Mouse (Mus musculus): Measurements from ENCODE around the gene Gm49395. TPM values are rescaled to one million over a fixed set of nuclear protein-coding genes. Genes with fewer than 3 reads are reported as not detected.

The Gm49395 gene
- polyA plus RNA-seq (2016; fragmentation: Nextera tagmentation; extraction: Ambion mirVana), result 7.3 and 9.0 TPM in 2 replicates

GRCm38 (mm10) chr13:115101355-115102191, at the start of gene Gm49395, which contains the start of gene Itga1:
Gene Gm49395 (minus strand): TSS chr13:115101921.
Gene Itga1 (minus strand): TSS chr13:115101964.
- peak within 1 kb of the TSS; percentile 91 for H3K27ac ChIP-seq
- H3K4me1 ChIP-seq, result no peaks in the 10 kb centered on the region
- H3K27me3 ChIP-seq (ENCODE audit: insufficient read depth, poor library complexity, severe bottlenecking), result no peaks in the 10 kb centered on the region
- 0 out of 2 replicates have a peak, but pooled peaks cover 3% of the 10 kb centered on the region for H3K9me3 ChIP-seq
- H3K36me3 ChIP-seq, result no peaks in the 10 kb centered on the region
- DNase-seq (ENCODE audit: low spot score), result peak; percentile 90
- WGBS, result under 1% methylated on average over 39 of the region's 39 CpGs
- peak within 1 kb of the TSS; percentile 68 for H3K4me3 ChIP-seq

- no peak for DNase-seq (ENCODE audit: low spot score)
- Histone ChIP-seq H3K27ac (no peak overlapping the region), H3K27me3 (ENCODE audit: insufficient read depth, poor library complexity, severe bottlenecking) (no peaks in the 10 kb centered on the region), H3K4me3 (no peak overlapping the region), H3K36me3 (no peaks in the 10 kb centered on the region), H3K4me1 (no peaks in the 10 kb centered on the region), H3K9me3 (no peaks in the 10 kb centered on the region)
- WGBS, result 90% methylated on average over 1 of the region's 1 CpGs
These were observed 48.9 kb upstream of the Gm49395 start for GRCm38 (mm10) chr13:115150602-115151001.

GRCm38 (mm10) chr13:115149849-115150248, 48.1 kb upstream of the Gm49395 start:
- Histone ChIP-seq H3K4me3 (no peak overlapping the region), H3K36me3 (no peaks in the 10 kb centered on the region), H3K4me1 (no peaks in the 10 kb centered on the region), H3K27me3 (ENCODE audit: insufficient read depth, poor library complexity, severe bottlenecking) (no peaks in the 10 kb centered on the region), H3K27ac (no peak overlapping the region), H3K9me3 (no peaks in the 10 kb centered on the region)
- DNase-seq (ENCODE audit: low spot score), result no peak
- 89% methylated on average over 6 of the region's 6 CpGs for WGBS

GRCm38 (mm10) chr13:115143575-115143974, 41.9 kb upstream of the Gm49395 start:
- WGBS, result 87% methylated on average over 2 of the region's 2 CpGs
- DNase-seq (ENCODE audit: low spot score), result no peak
- Histone ChIP-seq H3K4me1 (no peaks in the 10 kb centered on the region), H3K36me3 (no peaks in the 10 kb centered on the region), H3K27ac (no peak overlapping the region), H3K27me3 (ENCODE audit: insufficient read depth, poor library complexity, severe bottlenecking) (no peaks in the 10 kb centered on the region), H3K9me3 (no peaks in the 10 kb centered on the region), H3K4me3 (no peak overlapping the region)

- 84% methylated on average over 3 of the region's 3 CpGs for WGBS
These were observed 40.3 kb upstream of the Gm49395 start for GRCm38 (mm10) chr13:115142066-115142465.

GRCm38 (mm10) chr13:115138513-115138912, 36.8 kb upstream of the Gm49395 start:
- WGBS, result 86% methylated on average over 7 of the region's 7 CpGs

More at GRCm38 (mm10) chr13:115142066-115142465, 40.3 kb upstream of the Gm49395 start:
- H3K4me3 ChIP-seq, result no peak overlapping the region
- no peaks in the 10 kb centered on the region for H3K36me3 ChIP-seq
- no peaks in the 10 kb centered on the region for H3K27me3 ChIP-seq (ENCODE audit: insufficient read depth, poor library complexity, severe bottlenecking)
- DNase-seq (ENCODE audit: low spot score), result no peak
- H3K27ac ChIP-seq, result no peak overlapping the region
- no peaks in the 10 kb centered on the region for H3K4me1 ChIP-seq
- no peaks in the 10 kb centered on the region for H3K9me3 ChIP-seq

GRCm38 (mm10) chr13:115136761-115137160, 35.0 kb upstream of the Gm49395 start:
- H3K9me3 ChIP-seq, result no peaks in the 10 kb centered on the region
- no peak for DNase-seq (ENCODE audit: low spot score)
- 76% methylated on average over 3 of the region's 3 CpGs for WGBS
- no peaks in the 10 kb centered on the region for H3K27me3 ChIP-seq (ENCODE audit: insufficient read depth, poor library complexity, severe bottlenecking)
- no peak overlapping the region for H3K4me3 ChIP-seq
- peaks cover 6% of the 10 kb centered on the region; the same call in 1 of the 2 replicates for H3K4me1 ChIP-seq
- H3K27ac ChIP-seq, result no peak overlapping the region
- no peaks in the 10 kb centered on the region for H3K36me3 ChIP-seq

More at GRCm38 (mm10) chr13:115138513-115138912, 36.8 kb upstream of the Gm49395 start:
- no peaks in the 10 kb centered on the region for H3K9me3 ChIP-seq
- H3K36me3 ChIP-seq, result no peaks in the 10 kb centered on the region
- DNase-seq (ENCODE audit: low spot score), result no peak
- H3K4me1 ChIP-seq, result no peaks in the 10 kb centered on the region
- no peak overlapping the region for H3K4me3 ChIP-seq
- no peaks in the 10 kb centered on the region for H3K27me3 ChIP-seq (ENCODE audit: insufficient read depth, poor library complexity, severe bottlenecking)
- no peak overlapping the region for H3K27ac ChIP-seq

- no peak for DNase-seq (ENCODE audit: low spot score)
These were observed 30.7 kb upstream of the Gm49395 start for GRCm38 (mm10) chr13:115132435-115132834.

GRCm38 (mm10) chr13:115131381-115131780, 29.7 kb upstream of the Gm49395 start:
- no peaks in the 10 kb centered on the region for H3K36me3 ChIP-seq
- no peaks in the 10 kb centered on the region for H3K9me3 ChIP-seq
- H3K4me3 ChIP-seq, result no peak overlapping the region
- WGBS, result 61% methylated on average over 3 of the region's 3 CpGs
- peaks cover 9% of the 10 kb centered on the region; the same call in 1 of the 2 replicates for H3K4me1 ChIP-seq
- H3K27me3 ChIP-seq (ENCODE audit: insufficient read depth, poor library complexity, severe bottlenecking), result no peaks in the 10 kb centered on the region
- no peak overlapping the region for H3K27ac ChIP-seq
- DNase-seq (ENCODE audit: low spot score), result no peak

More at GRCm38 (mm10) chr13:115132435-115132834, 30.7 kb upstream of the Gm49395 start:
- no peaks in the 10 kb centered on the region for H3K27me3 ChIP-seq (ENCODE audit: insufficient read depth, poor library complexity, severe bottlenecking)
- H3K4me1 ChIP-seq, result peaks cover 9% of the 10 kb centered on the region; the same call in 1 of the 2 replicates
- 23% methylated on average over 5 of the region's 5 CpGs for WGBS
- no peak overlapping the region for H3K4me3 ChIP-seq
- peak overlapping the region; percentile 62 for H3K27ac ChIP-seq
- no peaks in the 10 kb centered on the region for H3K9me3 ChIP-seq
- no peaks in the 10 kb centered on the region for H3K36me3 ChIP-seq

- H3K27me3 ChIP-seq (ENCODE audit: insufficient read depth, poor library complexity, severe bottlenecking), result no peaks in the 10 kb centered on the region
- H3K9me3 ChIP-seq, result no peaks in the 10 kb centered on the region
- H3K4me1 ChIP-seq, result peaks cover 9% of the 10 kb centered on the region; the same call in 1 of the 2 replicates
- no peak overlapping the region for H3K4me3 ChIP-seq
- DNase-seq (ENCODE audit: low spot score), result no peak
- no peaks in the 10 kb centered on the region for H3K36me3 ChIP-seq
- H3K27ac ChIP-seq, result no peak overlapping the region
- WGBS, result 78% methylated on average over 2 of the region's 2 CpGs
These were observed 28.3 kb upstream of the Gm49395 start for GRCm38 (mm10) chr13:115130035-115130434.

- WGBS, result 87% methylated on average over 1 of the region's 1 CpGs
These were observed 26.1 kb upstream of the Gm49395 start for GRCm38 (mm10) chr13:115127826-115128225.

GRCm38 (mm10) chr13:115126534-115126933, 24.8 kb upstream of the Gm49395 start:
- no peak for DNase-seq (ENCODE audit: low spot score)
- H3K4me3 ChIP-seq, result no peak overlapping the region
- WGBS, result 96% methylated on average over 2 of the region's 2 CpGs
- no peaks in the 10 kb centered on the region for H3K9me3 ChIP-seq
- no peaks in the 10 kb centered on the region for H3K27me3 ChIP-seq (ENCODE audit: insufficient read depth, poor library complexity, severe bottlenecking)
- no peaks in the 10 kb centered on the region for H3K36me3 ChIP-seq
- H3K4me1 ChIP-seq, result peaks cover 5% of the 10 kb centered on the region; the same call in 1 of the 2 replicates
- H3K27ac ChIP-seq, result no peak overlapping the region

More at GRCm38 (mm10) chr13:115127826-115128225, 26.1 kb upstream of the Gm49395 start:
- Histone ChIP-seq H3K27me3 (ENCODE audit: insufficient read depth, poor library complexity, severe bottlenecking) (no peaks in the 10 kb centered on the region), H3K36me3 (no peaks in the 10 kb centered on the region), H3K9me3 (no peaks in the 10 kb centered on the region), H3K4me3 (no peak overlapping the region), H3K4me1 (peaks cover 12% of the 10 kb centered on the region; the same call in 1 of the 2 replicates), H3K27ac (no peak overlapping the region)
- no peak for DNase-seq (ENCODE audit: low spot score)

GRCm38 (mm10) chr13:115125130-115125529, 23.4 kb upstream of the Gm49395 start:
- H3K27me3 ChIP-seq (ENCODE audit: insufficient read depth, poor library complexity, severe bottlenecking), result no peaks in the 10 kb centered on the region
- WGBS, result 82% methylated on average over 4 of the region's 4 CpGs
- peaks cover 2% of the 10 kb centered on the region; the same call in 1 of the 2 replicates for H3K4me1 ChIP-seq
- DNase-seq (ENCODE audit: low spot score), result no peak
- H3K9me3 ChIP-seq, result no peaks in the 10 kb centered on the region
- H3K27ac ChIP-seq, result no peak overlapping the region
- H3K36me3 ChIP-seq, result no peaks in the 10 kb centered on the region
- no peak overlapping the region for H3K4me3 ChIP-seq

Measured in heart, embryonic 10.5 days (tissue).